Mouse (Mus musculus) mouse trophoblast stem cell (cell line): ENCODE data around the gene Hivep3.

ENCODE experiments used
- in situ Hi-C, 2 experiments: fragments of 300-500 bp; cut with MseI, MboI; formaldehyde crosslinking; loops; 2 replicates in 1 of 2; 3 replicates in 1 of 2; pipeline ENCODE4 v1.15.1; 2025

Hivep3 gene

DNA sequence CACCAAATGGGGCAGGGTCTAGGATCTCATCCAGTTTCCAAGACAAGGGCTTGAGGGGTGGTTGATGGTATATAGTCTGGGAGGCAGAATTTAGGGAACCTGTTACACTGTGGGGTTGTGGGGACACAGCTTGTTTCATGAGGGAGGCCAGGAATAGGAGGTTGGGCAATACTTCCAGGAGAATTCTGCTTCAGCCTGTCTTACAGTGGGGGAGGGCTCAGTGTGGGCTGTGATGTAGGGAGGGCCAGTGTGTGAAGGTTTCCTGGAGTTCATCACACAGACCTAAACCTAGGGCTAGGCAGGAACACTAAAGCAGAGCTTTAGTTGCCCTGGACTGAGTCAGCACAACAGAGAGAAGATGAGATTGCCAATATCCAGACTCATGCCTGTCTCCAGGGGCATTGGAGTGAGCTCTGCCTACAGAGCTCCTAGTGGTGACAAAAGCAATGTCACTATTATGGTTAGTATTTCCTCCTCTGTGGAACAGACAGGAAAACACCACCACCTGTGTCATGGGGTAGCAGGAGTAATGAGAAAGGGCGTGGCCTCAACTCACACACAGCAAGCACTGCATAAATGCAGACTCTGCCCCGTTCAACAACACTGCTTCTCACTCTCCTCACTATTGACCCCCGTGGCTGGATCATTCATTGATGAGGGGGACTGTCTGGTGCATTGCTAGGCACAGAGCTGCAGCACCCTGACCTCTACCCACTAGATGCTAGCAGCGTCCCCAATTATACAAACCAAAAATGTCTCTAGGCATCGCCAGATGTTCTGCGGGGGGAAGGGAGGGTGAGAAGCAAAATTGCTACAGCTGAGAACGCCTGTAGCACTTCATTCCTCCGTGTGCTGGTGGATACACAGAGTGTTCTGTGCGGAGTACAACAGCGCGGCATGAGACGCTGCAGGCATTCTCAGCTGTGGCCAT lies 213.9 kb downstream of the Hivep3 start:
- in situ Hi-C loops, result no loop called here

DNA sequence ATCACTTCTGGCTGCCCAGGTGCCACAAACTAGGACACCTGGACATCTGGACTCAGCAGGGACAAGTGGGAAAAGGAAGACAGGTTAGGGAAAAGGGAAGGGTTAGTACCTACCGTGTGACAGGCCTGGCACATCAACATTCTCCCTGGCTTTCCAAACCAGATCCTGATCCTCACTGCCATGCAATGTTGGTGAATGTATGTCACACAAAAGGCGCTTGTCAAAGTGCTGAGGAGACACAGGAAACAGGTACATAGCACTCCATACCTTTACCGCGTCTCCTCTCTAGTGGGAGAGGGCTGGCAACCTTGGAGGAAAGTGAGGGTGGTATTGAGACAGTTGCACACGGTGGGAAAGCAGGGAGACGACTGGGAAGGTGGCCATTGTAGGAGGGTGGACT lies 214.8 kb downstream of the Hivep3 start:
- in situ Hi-C loops, result no loop called here

DNA sequence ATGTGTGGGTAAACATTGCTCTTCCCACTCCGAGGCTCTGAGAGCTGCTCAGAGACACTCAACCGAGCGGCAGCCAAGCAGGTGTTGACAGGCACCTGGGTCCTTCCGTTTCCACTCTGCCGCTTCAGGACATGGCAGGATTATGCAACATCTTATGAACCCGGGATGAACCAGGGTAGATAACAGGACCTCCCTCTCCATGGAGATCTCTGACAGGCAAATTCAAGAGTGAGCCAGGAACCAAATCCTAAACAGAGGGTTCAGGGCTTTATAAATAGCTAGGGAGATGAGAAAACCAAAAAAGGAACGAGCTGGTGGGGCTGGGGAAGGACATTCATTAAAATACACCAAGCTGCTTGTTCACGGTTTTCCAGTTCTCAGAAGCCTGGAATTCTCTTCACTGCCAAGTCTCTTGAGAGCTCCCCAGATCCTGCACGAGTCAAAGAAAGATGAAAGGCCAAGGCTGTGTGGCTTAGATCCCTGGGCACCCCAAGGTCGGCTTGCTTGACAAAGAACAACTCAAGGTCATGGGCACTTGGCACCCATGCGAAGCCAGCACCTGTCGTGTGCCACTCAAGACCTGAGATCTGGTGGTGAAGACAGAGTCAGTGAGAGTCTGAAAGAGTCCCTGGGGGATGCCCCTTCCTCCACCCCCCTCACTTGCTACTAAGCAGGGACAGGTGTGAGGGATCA lies 215.5 kb downstream of the Hivep3 start:
- in situ Hi-C loops, result no loop called here

DNA sequence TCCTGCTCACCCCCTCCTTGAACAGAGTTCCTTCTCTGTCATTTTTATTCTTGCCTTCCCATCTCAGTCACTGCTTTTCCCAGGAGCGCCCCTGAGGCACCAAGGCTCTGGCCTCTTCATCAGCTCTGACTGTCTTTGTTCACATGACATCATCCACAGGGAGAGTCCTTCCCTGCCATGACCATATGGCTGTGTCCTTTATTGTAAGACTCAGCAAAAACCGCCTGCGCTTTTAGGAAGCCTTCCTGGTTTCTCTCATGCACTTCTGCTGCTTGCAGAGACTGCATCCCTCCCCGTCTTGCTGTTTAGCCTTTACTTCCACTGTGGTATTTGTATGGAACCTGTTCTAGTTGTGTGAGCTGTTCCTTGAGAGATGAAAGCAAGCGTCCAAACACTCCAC lies 216.6 kb downstream of the Hivep3 start:
- in situ Hi-C loops, result no loop called here

DNA sequence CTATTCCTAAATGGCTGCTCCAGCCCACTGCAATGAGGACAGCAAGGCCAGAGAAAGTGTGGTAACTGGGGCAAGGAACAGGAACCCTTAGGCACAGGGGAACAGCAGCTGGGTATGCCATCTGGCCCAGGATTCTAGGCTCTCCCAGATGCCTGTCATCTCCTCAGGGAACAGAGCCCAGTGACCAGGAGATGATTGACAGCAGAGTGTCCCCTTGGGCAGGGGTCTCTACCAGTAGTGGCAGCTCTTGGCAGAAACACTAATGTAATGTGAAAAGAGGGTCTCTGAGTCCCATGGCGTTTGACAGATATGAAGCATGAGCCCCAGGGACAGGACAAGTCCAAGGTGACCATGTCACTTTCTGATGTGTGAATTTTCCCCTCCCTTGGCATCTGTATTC lies 217.5 kb downstream of the Hivep3 start:
- in situ Hi-C loops, result no loop called here

DNA sequence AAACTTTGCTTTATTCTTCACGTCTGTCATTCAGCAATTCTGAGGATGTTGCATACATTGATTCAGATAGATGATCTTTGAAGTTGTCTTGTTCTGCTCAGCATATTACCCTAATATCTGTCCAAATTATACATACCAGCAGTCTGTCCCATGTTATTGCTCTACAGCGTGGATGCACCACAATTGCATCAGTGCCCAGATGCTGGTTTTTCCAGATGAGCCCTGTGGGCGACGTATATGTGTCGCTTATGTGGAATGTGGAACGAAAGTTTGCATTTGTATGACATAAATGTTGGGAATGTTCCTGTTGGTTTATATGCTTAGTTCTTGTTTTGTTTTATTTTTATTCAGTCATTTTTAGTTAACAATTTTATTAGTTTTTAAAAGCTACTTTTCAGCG lies 221.4 kb downstream of the Hivep3 start:
- in situ Hi-C loops, result no loop called here

DNA sequence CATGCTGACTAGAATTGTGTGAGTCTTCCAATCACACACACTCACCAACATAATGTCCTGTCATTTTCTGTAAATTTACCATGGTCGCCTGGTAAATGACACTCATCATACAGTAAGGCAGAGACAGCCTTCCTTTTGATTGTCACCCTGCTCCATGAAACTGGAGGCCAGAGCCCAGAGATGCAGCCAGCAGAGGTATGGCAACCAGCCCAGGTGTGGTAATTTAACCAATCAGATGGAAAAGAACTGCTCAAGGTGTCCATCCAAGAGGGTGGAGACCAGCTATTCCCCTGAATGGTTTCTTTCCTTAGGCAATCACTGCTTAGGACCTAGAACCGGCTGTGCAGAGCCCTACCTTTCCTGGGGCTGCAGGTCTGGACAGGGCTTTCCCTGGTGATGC lies 224.4 kb downstream of the Hivep3 start:
- in situ Hi-C loops, result no loop called here

DNA sequence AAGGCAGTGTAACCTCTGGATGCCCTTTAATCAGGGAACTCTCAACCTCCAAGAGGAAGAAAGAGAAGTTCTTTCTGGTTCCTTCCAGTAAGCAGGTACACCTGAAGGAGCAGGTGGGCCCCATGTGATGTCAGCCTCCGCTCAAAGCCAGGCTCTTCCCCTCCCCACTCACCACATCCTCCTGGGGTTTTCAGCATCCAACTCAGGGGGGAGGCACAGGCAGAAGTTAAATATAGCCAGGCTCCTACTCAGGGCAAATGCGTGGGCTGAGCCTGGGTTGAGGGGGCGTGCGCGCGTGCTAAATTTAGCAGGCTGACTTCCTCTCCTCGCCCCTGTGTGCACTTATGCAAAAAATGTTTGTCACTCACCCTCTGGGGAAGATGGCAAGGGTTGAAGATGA lies 225.7 kb downstream of the Hivep3 start:
- in situ Hi-C loops, result no loop called here

DNA sequence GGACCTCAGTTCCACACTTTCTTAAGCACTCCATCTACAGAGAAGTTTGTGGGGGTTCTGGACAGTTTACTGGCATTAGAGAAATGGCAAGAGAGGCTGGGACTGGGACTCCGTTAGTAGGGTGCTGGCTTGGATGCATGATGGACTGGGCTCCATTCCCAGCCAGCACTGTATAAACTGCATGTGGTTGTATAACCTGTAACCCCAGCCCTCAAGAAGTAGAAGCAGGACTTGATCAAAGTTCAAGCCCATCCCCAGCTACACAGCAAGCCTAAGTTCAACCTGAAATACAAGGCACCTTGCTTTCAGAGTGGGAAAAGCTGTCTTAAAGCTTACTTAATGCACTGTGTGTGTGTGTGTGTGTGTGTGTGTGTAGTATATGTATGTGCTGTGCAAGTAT lies 226.3 kb downstream of the Hivep3 start:
- in situ Hi-C loops, result no loop called here

DNA sequence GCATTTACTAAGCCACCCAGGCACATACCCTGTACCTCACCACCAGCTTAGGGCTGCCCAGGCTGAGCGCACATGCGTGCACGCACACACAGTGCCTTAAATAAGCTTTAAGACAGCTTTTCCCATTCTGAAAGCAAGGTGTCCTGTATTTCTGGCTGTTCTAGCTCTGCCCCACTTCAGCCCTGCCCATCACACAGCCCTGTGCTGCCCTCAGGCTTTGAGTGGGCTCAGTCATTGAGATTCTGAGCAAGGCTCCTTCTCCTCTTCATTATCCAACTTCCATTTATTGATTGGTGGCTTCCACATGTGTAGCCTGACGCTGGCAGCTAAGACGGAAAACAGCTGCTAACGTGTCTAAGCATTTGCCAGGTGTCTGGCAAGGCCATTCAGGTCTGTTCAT lies 226.9 kb downstream of the Hivep3 start:
- in situ Hi-C loops, result no loop called here

DNA sequence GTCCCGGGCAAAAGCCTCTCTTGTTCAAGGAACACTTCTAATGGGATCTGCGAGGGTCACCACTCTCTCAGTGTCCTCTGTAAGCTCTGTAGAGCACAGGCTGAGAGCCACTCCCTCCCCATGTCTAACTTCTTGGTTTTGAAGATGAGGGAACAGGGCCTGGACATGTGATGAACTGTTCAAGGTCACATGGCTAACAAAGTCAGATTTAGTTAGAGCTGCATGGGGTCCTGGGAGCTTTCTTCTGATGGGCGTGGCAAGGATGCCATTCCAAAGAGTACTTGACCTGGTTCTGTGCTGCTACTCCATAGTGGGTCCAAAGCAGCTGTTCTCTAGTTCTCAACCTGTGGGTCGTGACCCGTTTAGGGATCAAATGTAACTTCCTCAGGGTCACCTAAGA lies 227.6 kb downstream of the Hivep3 start:
- in situ Hi-C loops, result no loop called here

DNA sequence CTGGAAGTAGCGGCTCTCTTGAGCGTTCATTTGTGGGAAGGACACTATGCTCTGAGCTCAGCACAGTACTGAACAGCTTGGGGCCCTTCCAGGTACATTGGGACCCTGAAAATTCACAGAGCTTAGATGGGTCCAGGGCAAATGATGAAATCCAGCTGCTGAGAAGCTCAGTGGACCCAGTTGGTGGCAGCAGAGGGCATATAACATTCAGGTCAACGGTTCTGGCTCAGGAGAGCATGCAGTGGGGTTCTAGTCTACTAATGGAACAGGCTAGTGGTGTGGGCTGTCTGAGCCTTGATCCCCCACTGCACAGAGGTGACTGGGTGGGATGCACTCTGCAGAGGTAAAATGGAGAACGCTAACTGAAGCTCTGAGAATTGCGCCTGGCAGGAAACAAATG lies 228.5 kb downstream of the Hivep3 start:
- in situ Hi-C loops, result no loop called here

DNA sequence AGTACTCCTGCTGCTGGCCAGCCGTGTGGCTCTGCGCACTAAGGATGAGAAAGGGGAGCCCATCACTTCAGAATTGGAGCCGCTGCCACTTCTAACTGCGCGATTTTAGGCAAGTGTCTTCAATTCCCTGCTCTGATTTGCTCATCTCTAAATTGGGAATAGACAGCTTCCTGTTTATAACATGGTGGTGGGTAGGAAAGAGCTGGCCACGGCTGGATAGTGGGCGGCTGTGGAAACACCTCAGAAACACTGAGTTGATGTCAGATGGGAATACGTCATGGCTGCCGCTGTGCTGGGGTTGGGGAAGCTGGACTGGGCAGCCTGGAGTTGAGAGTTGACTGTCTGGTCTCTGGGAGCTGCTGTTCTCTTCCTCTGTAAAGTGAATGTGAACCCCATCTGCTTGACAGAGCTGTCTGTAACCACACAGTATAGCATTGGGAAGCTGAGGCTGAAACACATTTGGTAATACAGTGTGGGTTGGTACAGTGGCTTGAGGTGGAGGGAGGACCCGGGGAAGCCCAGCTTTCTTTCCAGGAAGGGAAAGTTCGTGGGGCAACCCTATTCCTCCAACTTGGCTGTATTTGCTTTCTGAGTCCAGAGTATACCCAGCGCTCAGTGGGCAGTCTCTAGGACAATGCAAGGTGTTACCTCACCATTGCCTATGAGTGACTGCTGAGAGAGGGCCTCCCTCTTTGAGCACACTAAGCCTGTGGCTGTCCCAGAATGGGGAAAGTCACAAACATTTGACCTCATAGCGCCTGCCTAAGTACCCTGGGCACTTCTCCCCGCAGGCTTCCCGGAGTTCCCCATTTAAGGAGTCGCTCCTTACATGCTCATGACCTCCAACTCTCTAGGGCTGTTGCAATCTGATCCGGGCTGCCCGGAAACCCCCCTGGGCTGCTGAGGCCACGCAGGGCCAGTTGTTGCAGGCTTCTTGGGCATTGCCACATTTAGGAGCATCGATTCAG lies 232.8 kb downstream of the Hivep3 start:
- in situ Hi-C loops, result no loop called here

DNA sequence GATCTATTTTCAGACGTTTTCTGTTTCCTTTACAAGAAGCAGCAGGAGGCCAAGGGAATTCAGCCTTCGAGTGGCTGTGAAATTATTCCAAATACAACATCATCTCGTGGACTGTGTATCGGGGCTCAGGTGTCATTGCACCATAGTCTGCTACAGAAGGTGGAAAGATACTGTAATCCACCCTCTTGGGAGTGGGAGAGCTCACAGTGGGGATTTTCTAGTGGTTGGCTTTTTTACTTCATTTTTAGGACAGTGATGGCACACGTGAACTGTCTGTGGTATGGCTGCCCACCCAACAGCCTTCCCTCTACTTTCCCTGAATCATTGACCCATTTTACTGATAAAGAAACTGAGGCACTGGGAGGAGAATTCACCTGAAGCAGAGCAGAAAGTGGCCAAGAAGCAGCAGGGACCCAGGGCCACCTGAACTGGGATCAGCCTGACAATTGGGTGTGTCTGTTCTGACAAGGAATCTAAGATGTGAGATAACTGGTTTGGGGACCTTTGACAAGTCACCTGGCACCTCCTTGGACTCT lies 233.6 kb downstream of the Hivep3 start:
- in situ Hi-C loops, result no loop called here

DNA sequence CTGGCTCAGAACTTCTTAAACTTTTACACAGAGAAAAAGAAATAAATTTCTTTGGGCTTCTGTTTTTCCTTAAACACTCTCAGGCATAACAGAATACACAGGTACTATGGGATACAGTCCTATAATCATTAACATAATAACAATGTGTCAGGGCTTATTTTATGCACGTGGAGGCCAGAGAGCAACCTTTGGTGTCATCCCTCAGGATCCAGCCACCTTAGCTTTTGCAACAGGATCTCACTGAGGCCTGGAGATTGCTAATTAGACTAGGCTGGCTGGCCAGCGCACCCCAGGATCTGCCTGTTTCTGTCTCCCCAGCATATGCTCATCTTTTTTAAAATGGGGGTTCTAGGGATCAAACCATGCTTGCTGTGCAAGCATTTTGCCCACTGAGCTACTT lies 234.1 kb downstream of the Hivep3 start:
- in situ Hi-C loops, result no loop called here

DNA sequence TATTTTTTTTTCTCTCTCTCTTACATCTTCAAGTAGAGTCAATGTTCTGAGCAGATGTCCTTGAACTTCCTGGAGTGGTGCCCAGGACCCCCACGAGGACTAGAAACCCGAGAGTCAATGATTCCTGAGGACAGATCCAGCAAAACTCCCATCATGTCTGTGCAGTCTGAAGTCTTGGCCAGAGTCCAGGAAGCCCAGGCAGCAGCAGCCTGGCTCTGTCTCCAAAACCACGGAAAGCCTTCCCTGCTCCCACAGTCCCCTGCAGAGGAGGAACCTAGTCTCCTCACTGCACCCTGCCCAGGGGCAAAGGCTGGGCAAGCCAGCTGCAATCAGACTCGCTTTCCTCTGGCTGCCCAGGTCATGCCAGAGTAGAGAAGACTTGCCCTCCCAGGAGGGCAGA lies 234.5 kb downstream of the Hivep3 start:
- in situ Hi-C loops, result no loop called here

DNA sequence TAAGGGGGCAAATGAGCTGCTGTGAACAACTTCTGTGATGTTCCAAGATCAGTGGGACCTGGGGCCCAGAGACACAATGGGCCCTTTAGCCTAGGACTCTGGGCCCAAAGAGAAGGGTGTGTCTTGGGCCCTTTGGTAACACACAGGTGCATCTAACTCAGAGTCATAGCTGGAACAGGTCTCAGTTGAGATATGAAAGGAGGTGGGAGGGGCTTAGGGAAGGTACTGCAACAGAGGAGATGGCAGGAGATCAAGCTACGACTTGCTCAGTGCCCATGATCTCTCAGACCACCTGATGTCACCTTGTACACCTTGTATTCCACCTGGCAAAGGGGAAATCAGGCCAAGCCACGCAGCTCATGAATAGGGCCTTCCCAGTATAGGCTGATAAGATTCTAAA lies 235.3 kb downstream of the Hivep3 start:
- in situ Hi-C loops, result no loop called here

DNA sequence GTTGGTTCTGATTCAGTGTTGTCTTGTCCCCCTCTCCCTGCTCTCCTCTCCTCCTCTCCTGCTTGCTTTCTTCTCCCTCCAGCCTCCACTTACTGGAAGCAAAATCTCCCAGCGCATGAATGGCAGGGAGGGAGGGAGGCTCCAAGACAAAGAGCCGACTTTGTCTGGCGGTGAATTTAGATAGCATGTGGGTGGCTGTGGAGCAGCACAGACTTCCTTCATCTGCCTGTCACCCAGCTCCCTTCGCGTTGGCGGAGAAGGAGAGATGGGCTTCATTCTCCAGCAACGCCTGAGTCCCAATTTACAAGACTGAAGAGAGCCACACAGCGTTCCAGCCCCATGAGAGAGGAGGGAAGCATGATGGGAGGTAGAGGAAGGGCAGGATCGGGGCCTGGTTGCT lies 236.6 kb downstream of the Hivep3 start:
- in situ Hi-C loops, result no loop called here

DNA sequence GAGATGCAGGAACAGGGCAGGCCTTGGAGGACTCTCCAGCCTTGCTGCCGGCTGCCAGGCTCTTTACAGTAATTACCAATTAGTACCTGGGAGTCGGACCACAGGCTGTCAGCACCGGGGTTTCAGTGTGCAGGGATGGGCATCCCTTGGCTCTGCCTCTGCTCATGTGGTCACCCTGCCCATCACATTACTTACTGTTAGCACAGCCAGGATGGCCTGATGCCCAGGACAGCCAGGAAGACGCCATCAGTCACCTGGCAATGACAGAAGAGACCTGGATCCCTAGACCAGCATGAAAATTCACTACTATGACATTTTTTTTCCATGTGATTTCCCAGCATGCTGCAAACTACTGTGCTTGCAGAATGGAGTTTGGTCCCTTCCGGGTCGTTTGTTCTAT lies 238.8 kb downstream of the Hivep3 start:
- in situ Hi-C loops, result no loop called here

DNA sequence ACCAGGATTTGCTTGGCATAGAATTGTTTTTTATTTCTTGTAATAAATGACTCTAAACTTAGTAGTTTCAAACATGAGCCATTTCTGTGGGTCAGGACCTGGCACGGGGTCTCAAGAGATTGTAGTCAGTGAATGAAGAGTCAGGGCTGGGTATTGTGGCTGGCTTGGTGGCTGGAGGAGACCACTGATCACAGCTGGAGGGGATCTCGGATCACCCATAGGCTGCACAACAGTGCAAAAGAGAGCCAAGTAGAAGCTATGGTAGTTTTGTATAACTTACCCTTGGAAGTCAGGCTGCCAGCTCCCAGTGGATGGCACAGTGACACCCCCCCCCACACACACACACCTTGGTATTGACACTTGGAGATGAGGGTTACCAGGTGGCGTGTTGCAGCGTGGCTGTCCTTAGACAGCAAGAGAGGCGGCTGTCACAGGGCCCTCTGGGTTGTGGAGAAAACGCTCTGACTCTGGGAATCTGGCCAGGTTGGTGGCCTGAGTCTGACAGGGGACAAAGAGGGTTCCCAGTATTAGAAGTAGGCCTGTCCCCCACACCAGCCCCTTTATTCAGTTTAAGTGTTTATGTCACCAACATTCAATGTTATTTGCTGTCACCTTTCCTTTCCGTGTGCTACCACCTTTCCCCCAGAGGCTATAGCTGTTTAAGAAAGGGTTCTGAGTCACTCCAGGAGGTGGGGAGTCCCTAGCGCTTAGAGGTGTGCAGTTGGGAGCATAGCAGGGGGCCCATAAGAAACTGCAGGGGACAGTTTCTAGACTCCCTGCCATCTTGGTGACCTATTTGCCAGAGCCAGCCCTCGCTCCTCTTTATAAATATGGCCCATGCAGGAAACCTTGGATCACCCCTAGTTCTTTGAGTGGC lies 240.4 kb downstream of the Hivep3 start:
- in situ Hi-C loops, result no loop called here

DNA sequence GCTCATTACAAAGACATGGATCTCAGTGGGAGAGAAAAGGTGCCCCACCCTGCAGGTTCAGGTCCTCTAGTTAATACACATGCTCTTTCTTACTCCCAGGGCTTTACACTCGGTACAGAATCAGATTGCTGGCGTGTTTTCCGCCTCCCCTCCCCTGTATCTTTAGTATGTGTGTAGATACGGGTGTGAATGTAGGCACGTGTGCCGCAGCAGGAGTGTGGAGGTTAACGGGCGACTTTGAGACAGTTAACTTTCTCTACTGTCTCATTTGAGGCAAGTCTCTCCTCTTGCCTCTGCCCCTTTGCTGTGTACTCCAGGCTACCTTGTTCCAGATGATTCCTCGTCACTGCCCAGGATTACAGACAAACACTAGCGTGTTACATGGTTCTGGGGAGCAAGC lies 241.7 kb downstream of the Hivep3 start:
- in situ Hi-C loops, result no loop called here
